Mouse (Mus musculus): ENCODE data around the gene Nf2.

- TF ChIP-seq CTCF (IDR thresholded peaks at IDR 0.05; ENCODE audit: insufficient read depth, low read length) (no peak), POLR2A (IDR thresholded peaks at IDR 0.05; ENCODE audit: borderline replicate concordance, extremely low read depth, low read depth, low read length) (peak; percentile 10; the same call in 1 of the 2 replicates)
Measured at GRCm38 (mm10) chr11:4873755-4874475, 24.6 kb upstream of the Nf2 start, which contains the start of gene Nipsnap1.
